Mouse (Mus musculus): ENCODE results near the gene Ivd.

The Ivd gene

GRCm38 (mm10) chr2:118861454-118862339 lies at the start of gene Ivd:
Gene Ivd, plus strand, starts transcription at chr2:118861954.
- DNase-seq (ENCODE audit: low read depth, low spot score) = peak; percentile 97

GRCm38 (mm10) chr2:118812724-118813123 lies 49.0 kb upstream of the Ivd start:
- no peak for DNase-seq (ENCODE audit: low read depth, low spot score)

GRCm38 (mm10) chr2:118813981-118814836 lies 47.5 kb upstream of the Ivd start, which contains the start of gene Knstrn:
Gene Knstrn, plus strand, starts transcription at chr2:118814003.
- peak; percentile 97 for DNase-seq (ENCODE audit: low read depth, low spot score)

GRCm38 (mm10) chr2:118822800-118823199 lies 39.0 kb upstream of the Ivd start:
- DNase-seq (ENCODE audit: low read depth, low spot score) = no peak

- no peak for DNase-seq (ENCODE audit: low read depth, low spot score)
Observed at GRCm38 (mm10) chr2:118824396-118824795, 37.4 kb upstream of the Ivd start.

GRCm38 (mm10) chr2:118829096-118829495 lies 32.7 kb upstream of the Ivd start:
- DNase-seq (ENCODE audit: low read depth, low spot score) = no peak

GRCm38 (mm10) chr2:118834061-118834460 lies 27.7 kb upstream of the Ivd start:
- no peak for DNase-seq (ENCODE audit: low read depth, low spot score)

GRCm38 (mm10) chr2:118835115-118835514 lies 26.6 kb upstream of the Ivd start:
- no peak for DNase-seq (ENCODE audit: low read depth, low spot score)

GRCm38 (mm10) chr2:118838330-118838729 lies 23.4 kb upstream of the Ivd start:
- DNase-seq (ENCODE audit: low read depth, low spot score) = peak; percentile 34

- no peak for DNase-seq (ENCODE audit: low read depth, low spot score)
Observed at GRCm38 (mm10) chr2:118841186-118841585, 20.6 kb upstream of the Ivd start.

GRCm38 (mm10) chr2:118841774-118842173 lies 20.0 kb upstream of the Ivd start:
- peak; percentile 35 for DNase-seq (ENCODE audit: low read depth, low spot score)

GRCm38 (mm10) chr2:118844427-118844826 lies 17.3 kb upstream of the Ivd start:
- no peak for DNase-seq (ENCODE audit: low read depth, low spot score)

GRCm38 (mm10) chr2:118846246-118846645 lies 15.5 kb upstream of the Ivd start:
- no peak for DNase-seq (ENCODE audit: low read depth, low spot score)

GRCm38 (mm10) chr2:118851756-118852155 lies 10.0 kb upstream of the Ivd start:
- no peak for DNase-seq (ENCODE audit: low read depth, low spot score)

- DNase-seq (ENCODE audit: low read depth, low spot score) = no peak
Observed at GRCm38 (mm10) chr2:118862340-118862675, 554 bp downstream of the Ivd start.

GRCm38 (mm10) chr2:118870601-118871000 lies 8.8 kb downstream of the Ivd start:
- no peak for DNase-seq (ENCODE audit: low read depth, low spot score)

- no peak for DNase-seq (ENCODE audit: low read depth, low spot score)
Observed at GRCm38 (mm10) chr2:118871032-118871431, 9.3 kb downstream of the Ivd start.

- DNase-seq (ENCODE audit: low read depth, low spot score) = no peak
Observed at GRCm38 (mm10) chr2:118873018-118873417, 11.3 kb downstream of the Ivd start.

GRCm38 (mm10) chr2:118873890-118874430 lies 12.2 kb downstream of the Ivd start:
- DNase-seq (ENCODE audit: low read depth, low spot score) = no peak

GRCm38 (mm10) chr2:118875316-118875715 lies 13.6 kb downstream of the Ivd start:
- no peak for DNase-seq (ENCODE audit: low read depth, low spot score)

- DNase-seq (ENCODE audit: low read depth, low spot score) = no peak
Observed at GRCm38 (mm10) chr2:118876453-118876852, 14.7 kb downstream of the Ivd start.

GRCm38 (mm10) chr2:118881019-118881418 lies 19.3 kb downstream of the Ivd start:
- DNase-seq (ENCODE audit: low read depth, low spot score) = no peak

Data from ZHBTc4 (cell line).